Mouse (Mus musculus): Measurements from ENCODE around the gene Sobp.

Gene Sobp

GRCm38 (mm10) chr10:43174326-43175155, at the start of gene Sobp, which contains the start of gene 9030612E09Rik:
Gene Sobp, minus strand, starts transcription at chr10:43174530.
Gene 9030612E09Rik, plus strand, starts transcription at chr10:43174704.
- 1% methylated on average over 78 of the region's 91 CpGs for WGBS

- 94% methylated on average over 2 of the region's 2 CpGs for WGBS
These were observed 49.1 kb upstream of the Sobp start for GRCm38 (mm10) chr10:43223391-43223790.

DNA sequence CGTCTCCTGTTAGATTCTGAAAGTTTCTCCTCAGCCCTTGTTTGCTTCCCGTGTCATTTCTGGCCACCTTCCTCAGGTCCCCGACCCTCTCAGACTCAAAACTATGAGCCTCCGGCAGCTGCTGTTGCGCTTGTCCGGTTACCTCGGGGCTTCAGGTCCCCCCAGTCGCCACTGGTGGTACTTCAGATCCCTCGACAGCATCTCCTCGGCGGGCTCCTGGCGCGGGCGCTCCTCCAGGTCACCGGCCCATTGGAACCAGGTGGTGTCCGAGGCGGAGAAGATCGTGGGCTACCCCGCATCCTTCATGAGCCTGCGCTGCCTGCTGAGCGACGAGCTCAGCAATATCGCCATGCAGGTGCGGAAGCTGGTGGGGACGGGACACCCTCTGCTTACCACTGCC, 47.3 kb upstream of the Sobp start:
- WGBS = under 1% methylated on average over 25 of the region's 25 CpGs

DNA sequence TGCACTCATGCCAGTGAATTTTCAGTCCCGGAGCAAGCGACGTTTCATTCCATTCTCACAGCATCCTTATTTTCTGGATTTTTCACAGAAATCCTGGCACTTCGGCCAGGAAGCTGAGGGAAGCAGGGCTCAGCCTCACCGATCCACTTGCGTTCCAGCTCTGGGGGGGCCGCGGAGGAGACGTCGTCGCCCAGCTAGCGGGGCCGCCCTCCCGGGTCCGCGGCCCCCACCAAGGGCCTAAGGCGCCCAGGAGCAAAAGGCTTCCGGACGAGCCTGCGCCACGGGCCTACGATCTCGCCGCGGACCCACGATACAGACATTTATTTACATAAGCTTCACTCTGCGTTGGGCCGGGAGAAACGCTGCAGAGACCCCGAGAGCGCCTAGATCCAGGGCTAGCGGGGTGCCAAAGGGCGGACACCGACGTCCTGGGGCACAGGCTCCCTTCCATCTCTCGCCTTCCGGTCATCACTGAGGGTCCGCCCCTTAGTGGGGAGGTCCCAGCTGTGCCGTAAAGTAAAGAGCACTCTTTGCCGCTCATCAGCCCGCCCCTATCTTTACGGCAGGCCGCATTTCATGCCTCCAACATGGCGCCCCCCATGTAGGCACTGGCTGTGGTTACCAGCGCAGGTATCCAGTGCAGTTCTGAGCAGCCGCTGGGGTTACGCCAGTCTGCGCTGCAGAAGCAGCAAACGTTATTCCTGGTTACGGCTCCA, 46.7 kb upstream of the Sobp start, which contains the start of gene Pdss2:
Pdss2 (plus strand) TSS at position 577 of the 716 bp plus-strand sequence.
- under 1% methylated on average over 50 of the region's 50 CpGs for WGBS

DNA sequence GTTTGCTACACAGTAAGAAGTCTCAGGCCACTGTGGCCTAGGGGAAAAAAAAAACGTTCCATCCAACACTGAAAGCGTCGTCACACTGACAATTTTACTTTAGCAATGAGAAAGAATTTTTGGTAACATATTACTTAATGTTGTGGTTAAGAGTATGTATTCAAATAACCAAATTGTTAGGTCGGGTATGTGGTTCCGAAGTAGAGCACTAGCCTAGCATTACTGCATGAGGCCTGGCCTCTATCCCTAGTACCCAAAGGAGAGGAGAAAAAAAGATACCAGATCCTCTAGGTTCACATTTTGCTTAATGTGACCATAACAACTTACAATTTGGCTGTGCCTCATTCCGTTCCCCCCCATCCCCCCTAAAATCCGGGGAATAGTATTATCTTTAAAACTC, 46.1 kb upstream of the Sobp start:
- WGBS = 9% methylated on average over 7 of the region's 7 CpGs

DNA sequence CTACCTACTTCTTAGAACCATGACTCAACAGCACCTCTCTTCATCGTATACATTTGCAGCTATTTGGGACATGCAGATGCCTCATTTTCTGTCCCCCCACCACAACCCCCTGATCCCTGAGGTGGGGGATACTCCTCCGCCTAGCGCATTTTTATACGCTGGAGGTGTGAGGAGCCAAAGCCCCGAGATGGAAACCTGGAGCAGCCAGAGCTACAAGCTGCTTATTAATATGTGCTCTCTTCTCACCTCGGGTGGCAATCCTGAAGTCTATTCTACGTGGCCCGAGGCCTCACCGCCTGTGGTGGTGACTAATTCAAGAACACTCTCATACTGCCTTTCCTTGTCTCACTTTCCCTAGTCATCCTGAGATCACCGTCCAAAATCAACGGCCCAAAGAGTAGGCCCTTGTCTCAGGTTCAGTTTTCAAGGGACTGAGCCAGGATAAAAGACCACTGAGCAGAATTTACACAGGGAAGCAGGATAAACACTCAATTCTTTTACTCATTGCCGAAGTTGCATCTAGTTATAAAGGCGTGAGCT, 43.1 kb upstream of the Sobp start:
- WGBS = 88% methylated on average over 13 of the region's 13 CpGs

GRCm38 (mm10) chr10:43211866-43212265, 37.5 kb upstream of the Sobp start:
- WGBS = 37% methylated on average over 6 of the region's 6 CpGs

DNA sequence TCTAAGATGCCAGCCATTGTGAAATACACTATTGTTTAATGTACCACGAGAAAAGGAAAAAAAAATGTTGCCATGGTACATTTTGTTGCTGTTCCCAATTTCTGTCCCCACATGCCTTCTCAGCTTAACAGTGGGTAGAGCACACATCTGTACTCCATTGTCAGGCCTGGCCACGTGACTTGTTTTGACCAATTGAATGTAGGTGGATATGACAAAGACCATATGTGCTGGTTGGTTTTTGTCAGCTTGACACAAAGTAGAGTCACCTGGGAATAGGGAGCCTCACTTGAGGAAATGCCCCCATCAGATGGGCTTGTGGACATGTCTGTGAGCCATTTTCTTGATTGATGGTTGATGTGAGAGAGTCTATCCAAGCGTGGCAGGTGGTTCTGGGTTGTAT, 29.5 kb upstream of the Sobp start:
- WGBS = 86% methylated on average over 3 of the region's 3 CpGs

DNA sequence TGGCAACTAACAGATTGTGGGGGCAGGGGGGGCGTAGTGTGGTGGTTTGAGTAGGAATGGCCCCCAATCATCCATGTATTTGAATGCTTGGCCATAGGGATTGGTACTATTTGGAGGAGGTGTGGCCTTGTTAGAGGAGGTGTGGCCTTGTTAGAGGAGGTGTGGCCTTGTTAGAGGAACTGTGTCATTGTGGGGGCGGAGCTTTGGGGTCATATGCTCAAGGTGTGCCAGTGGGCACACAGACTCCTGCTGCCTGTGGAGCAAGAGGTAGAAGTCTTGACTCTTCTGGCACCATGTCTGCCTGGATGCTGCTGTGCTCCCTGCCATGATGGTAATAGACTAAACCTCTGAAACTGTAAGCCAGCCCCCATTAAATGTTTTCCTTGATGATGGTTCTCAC, 25.9 kb upstream of the Sobp start:
- WGBS = 96% methylated on average over 2 of the region's 2 CpGs

GRCm38 (mm10) chr10:43180313-43180912, 6.1 kb upstream of the Sobp start:
- WGBS = 55% methylated on average over 5 of the region's 5 CpGs

GRCm38 (mm10) chr10:43175156-43175601, 849 bp upstream of the Sobp start:
- WGBS = 4% methylated on average over 18 of the region's 18 CpGs

- under 1% methylated on average over 36 of the region's 38 CpGs for WGBS
These were observed 453 bp downstream of the Sobp start for GRCm38 (mm10) chr10:43173828-43174325.

- WGBS = under 1% methylated on average over 53 of the region's 53 CpGs
These were observed 1.0 kb downstream of the Sobp start for GRCm38 (mm10) chr10:43173141-43173827.

- WGBS = 5% methylated on average over 8 of the region's 8 CpGs
These were observed 1.8 kb downstream of the Sobp start for GRCm38 (mm10) chr10:43172554-43172953.

GRCm38 (mm10) chr10:43172066-43172465, 2.3 kb downstream of the Sobp start:
- WGBS = 9% methylated on average over 7 of the region's 7 CpGs

GRCm38 (mm10) chr10:43171106-43171505, 3.2 kb downstream of the Sobp start:
- WGBS = 37% methylated on average over 8 of the region's 8 CpGs

GRCm38 (mm10) chr10:43168847-43169246, 5.5 kb downstream of the Sobp start:
- WGBS = 33% methylated on average over 7 of the region's 7 CpGs

- 95% methylated on average over 3 of the region's 3 CpGs for WGBS
These were observed 7.5 kb downstream of the Sobp start for GRCm38 (mm10) chr10:43166817-43167216.

- WGBS = 100% methylated on average over 1 of the region's 1 CpGs
These were observed 8.2 kb downstream of the Sobp start for GRCm38 (mm10) chr10:43166146-43166545.

- 76% methylated on average over 2 of the region's 2 CpGs for WGBS
These were observed 9.9 kb downstream of the Sobp start for GRCm38 (mm10) chr10:43164406-43164805.

- WGBS = 57% methylated on average over 12 of the region's 12 CpGs
These were observed 12.0 kb downstream of the Sobp start for GRCm38 (mm10) chr10:43162318-43162717.
